Mouse (Mus musculus): ENCODE data around the gene Edaradd.

DNA sequence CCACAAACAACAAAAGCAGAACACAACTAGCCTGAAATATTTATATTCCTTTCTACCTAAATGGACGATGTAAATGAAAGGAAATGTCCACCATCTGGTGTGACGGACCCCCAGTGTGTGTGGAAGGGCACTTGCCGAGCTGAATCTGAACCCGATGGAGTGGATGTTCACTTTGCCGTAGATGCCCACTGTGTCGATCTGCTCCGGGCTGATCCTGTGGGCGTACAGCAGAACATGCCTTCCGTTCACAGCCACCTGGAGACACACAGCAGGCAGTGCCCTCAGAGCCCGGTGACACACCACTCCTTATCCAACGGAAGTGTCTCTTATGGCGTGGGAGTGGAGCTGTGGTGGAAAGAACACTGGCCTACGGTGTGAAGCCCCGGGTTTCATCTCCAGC, 67.1 kb downstream of the Edaradd start:
- TF ChIP-seq GATA1 (IDR thresholded peaks at IDR 0.05; ENCODE audit: low read length), result no peak
- no peak for TF ChIP-seq TAL1 (IDR thresholded peaks at IDR 0.05; ENCODE audit: low read length)
